Mouse (Mus musculus) gonadal fat pad, adult 2 months (tissue): ENCODE data around the gene Fam20a. TPM values are rescaled to one million over a fixed set of nuclear protein-coding genes. Genes with fewer than 3 reads are reported as not detected.

Source experiments
- DNase-seq: peaks from one replicate; pipeline ENCODE4 v3.0.0-alpha.2; 2012; ENCODE audit warnings: low read depth
- polyA plus RNA-seq: library from polyadenylated mRNA; depleted of rRNA; stranded (reverse); fragments of >200 nt; gene quantifications from 2 replicates; pipeline ENCODE4 v1.2.3, GENCODE M21; 2012

Fam20a gene
- polyA plus RNA-seq, 1 experiment, result 7.4 TPM

- DNase-seq, result no peak
Measured at GRCm38 (mm10) chr11:109653201-109653600, 68.9 kb downstream of the Fam20a start.

GRCm38 (mm10) chr11:109652505-109652904 is 69.6 kb downstream of the Fam20a start:
- no peak for DNase-seq

- no peak for DNase-seq
Measured at GRCm38 (mm10) chr11:109651566-109652024, 70.5 kb downstream of the Fam20a start.

GRCm38 (mm10) chr11:109650788-109651565 is 71.1 kb downstream of the Fam20a start:
- no peak for DNase-seq

GRCm38 (mm10) chr11:109649975-109650701 is 71.9 kb downstream of the Fam20a start:
- DNase-seq, result no peak

- no peak for DNase-seq
Measured at GRCm38 (mm10) chr11:109649206-109649605, 72.9 kb downstream of the Fam20a start, which contains the start of gene Prkar1a. TSS of gene Prkar1a (plus strand) at chr11:109649405.

- DNase-seq, result no peak
Measured at GRCm38 (mm10) chr11:109648510-109648909, 73.6 kb downstream of the Fam20a start.

- no peak for DNase-seq
Measured at GRCm38 (mm10) chr11:109641498-109642222, 80.4 kb downstream of the Fam20a start.

GRCm38 (mm10) chr11:109635871-109636395 is 86.1 kb downstream of the Fam20a start:
- DNase-seq, result no peak

- no peak for DNase-seq
Measured at GRCm38 (mm10) chr11:109634928-109635327, 87.2 kb downstream of the Fam20a start.

- DNase-seq, result no peak
Measured at GRCm38 (mm10) chr11:109629021-109629521, 93.0 kb downstream of the Fam20a start.

- no peak for DNase-seq
Measured at GRCm38 (mm10) chr11:109628099-109628498, 94.0 kb downstream of the Fam20a start.

- DNase-seq, result no peak
Measured at GRCm38 (mm10) chr11:109627648-109628047, 94.4 kb downstream of the Fam20a start.

GRCm38 (mm10) chr11:109623238-109623637 is 98.8 kb downstream of the Fam20a start:
- no peak for DNase-seq

- no peak for DNase-seq
Measured at GRCm38 (mm10) chr11:109622518-109623037, 99.5 kb downstream of the Fam20a start.

- no peak for DNase-seq
Measured at GRCm38 (mm10) chr11:109621183-109621582, 100.9 kb downstream of the Fam20a start.

GRCm38 (mm10) chr11:109620356-109620755 is 101.7 kb downstream of the Fam20a start:
- no peak for DNase-seq
